In the genomic region with DNA sequence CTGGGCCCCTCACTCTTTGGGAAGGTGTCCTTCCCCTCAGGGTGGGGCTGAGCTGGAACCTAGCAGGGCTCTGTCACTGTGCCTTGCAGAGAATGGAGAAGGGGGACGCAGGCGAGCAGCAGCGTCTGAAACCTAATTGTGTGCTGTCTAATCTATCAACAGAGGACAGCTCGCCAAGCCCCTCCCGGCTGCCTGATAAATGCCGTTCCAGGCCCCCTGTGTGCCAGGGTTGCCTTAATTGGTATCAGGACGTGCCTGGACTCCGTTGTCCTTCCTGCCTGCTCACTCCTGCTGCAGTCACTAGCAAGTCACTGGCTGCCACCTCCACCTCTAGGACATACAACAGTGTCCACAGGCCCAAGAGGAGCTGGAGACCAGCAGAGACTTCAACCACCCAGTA, we compare ENCODE assay signal across 10 mouse cellular contexts.
A peak's percentile ranks its signal among the peaks of the same experiment; 100 is the strongest.
DNase-seq lines count a peak whose midpoint lies in the region; ATAC-seq lines count a peak whose summit lies in the region.
"Had no signal": no experiment of that assay in that cellular context is flagged by ENCODE, and none has a peak within 500 bp of the region (broad histone marks: within the 10 kb centered on the region; RNA-seq: fewer than 3 reads in every experiment).

No protein-coding gene starts in this region.

- no peaks in the 10 kb centered on the region for H3K27me3 ChIP-seq in lung, embryonic 16.5 days (ENCODE audit: control insufficient read depth, insufficient read depth, low read depth, low read length)
- no peaks in the 10 kb centered on the region for H3K27me3 ChIP-seq in hindbrain, embryonic 14.5 days (ENCODE audit: control insufficient read depth, insufficient read depth, low read length)
- H3K27me3 ChIP-seq in stomach, embryonic 15.5 days (replicated peaks): no peaks in the 10 kb centered on the region
- H3K27me3 ChIP-seq: liver, embryonic 13.5 days had no signal

- ATAC-seq in lung, embryonic 16.5 days (ENCODE audit: low read depth): peak; percentile 49
- peak; percentile 18; the same call in 1 of the 2 replicates for ATAC-seq in hindbrain, embryonic 14.5 days (ENCODE audit: low FRiP score)
- no peak for ATAC-seq in stomach, embryonic 15.5 days (ENCODE audit: insufficient read depth, low FRiP score, low read depth)

- H3K4me3 ChIP-seq in lung, embryonic 16.5 days (ENCODE audit: low read length): no peak overlapping the region
- no peak overlapping the region for H3K4me3 ChIP-seq in hindbrain, embryonic 14.5 days (replicated peaks; ENCODE audit: low read length)
- H3K4me3 ChIP-seq in stomach, embryonic 15.5 days (replicated peaks): no peak overlapping the region
- H3K4me3 ChIP-seq: liver, embryonic 13.5 days had no signal

- H3K36me3 ChIP-seq in lung, embryonic 16.5 days (ENCODE audit: control insufficient read depth, insufficient read depth, low read length): no peaks in the 10 kb centered on the region
- no peaks in the 10 kb centered on the region for H3K36me3 ChIP-seq in hindbrain, embryonic 14.5 days (replicated peaks; ENCODE audit: control insufficient read depth, insufficient read depth)
- H3K36me3 ChIP-seq in stomach, embryonic 15.5 days: no peaks in the 10 kb centered on the region
- H3K36me3 ChIP-seq: liver, embryonic 13.5 days had no signal

- H3K4me2 ChIP-seq in lung, embryonic 16.5 days (ENCODE audit: low read depth, low read length): no peak overlapping the region
- no peak overlapping the region for H3K4me2 ChIP-seq in hindbrain, embryonic 14.5 days (replicated peaks)
- H3K4me2 ChIP-seq in stomach, embryonic 15.5 days: no peak overlapping the region
- H3K4me2 ChIP-seq: liver, embryonic 13.5 days had no signal

- DNase-seq in lung, postnatal 25 days (ENCODE audit: low spot score): no peak
- DNase-seq in heart, adult 18-20 months: peak; percentile 68 to 80
- DNase-seq in hindbrain, embryonic 14.5 days (ENCODE audit: low spot score): no peak
- no peak for DNase-seq in ovary, adult 18-20 months (ENCODE audit: low spot score)
- no peak for DNase-seq in spleen, adult 12 weeks (ENCODE audit: low spot score)
- no peak for DNase-seq in adrenal gland, postnatal 10 days
- DNase-seq: liver, embryonic 13.5 days; right cerebral cortex, adult 18-20 months had no signal

- no peak overlapping the region for H3K27ac ChIP-seq in lung, embryonic 16.5 days (ENCODE audit: low read length)
- peak overlapping the region; percentile 92 for H3K27ac ChIP-seq in hindbrain, embryonic 14.5 days
- 0 out of 2 replicates have a peak overlapping the region, but pooled peaks have one; percentile 13 for H3K27ac ChIP-seq in stomach, embryonic 15.5 days
- H3K27ac ChIP-seq: liver, embryonic 13.5 days had no signal

- no peaks in the 10 kb centered on the region for H3K9me3 ChIP-seq in lung, embryonic 16.5 days (ENCODE audit: control insufficient read depth, low read length)
- H3K9me3 ChIP-seq in hindbrain, embryonic 14.5 days (ENCODE audit: control insufficient read depth, low read length): no peaks in the 10 kb centered on the region
- no peaks in the 10 kb centered on the region for H3K9me3 ChIP-seq in stomach, embryonic 15.5 days
- H3K9me3 ChIP-seq: liver, embryonic 13.5 days had no signal

- H3K9ac ChIP-seq in lung, embryonic 16.5 days (ENCODE audit: low read length): peak overlapping the region; percentile 11; the same call in 1 of the 2 replicates
- H3K9ac ChIP-seq in hindbrain, embryonic 14.5 days: peak overlapping the region; percentile 33
- no peak overlapping the region for H3K9ac ChIP-seq in stomach, embryonic 15.5 days
- H3K9ac ChIP-seq: liver, embryonic 13.5 days had no signal

- H3K4me1 ChIP-seq in lung, embryonic 16.5 days (replicated peaks; ENCODE audit: control insufficient read depth, insufficient read depth, low read length): peaks cover 21% of the 10 kb centered on the region
- peaks cover 24% of the 10 kb centered on the region for H3K4me1 ChIP-seq in hindbrain, embryonic 14.5 days (replicated peaks; ENCODE audit: control insufficient read depth, insufficient read depth, low read length)
- peaks cover 25% of the 10 kb centered on the region for H3K4me1 ChIP-seq in stomach, embryonic 15.5 days

- 15% methylated on average over 8 of the region's 8 CpGs for WGBS in lung, embryonic 16.5 days
- 5% methylated on average over 8 of the region's 8 CpGs for WGBS in hindbrain, embryonic 14.5 days
- 18% methylated on average over 8 of the region's 8 CpGs for WGBS in stomach, embryonic 15.5 days

Comparison
In these comparisons a context has a peak if more than half of its experiments do, and no peak if none do; other contexts are left out.
1. DNase-seq: peak in heart, adult 18-20 months (2 of 2); none in lung, postnatal 25 days (single experiment), hindbrain, embryonic 14.5 days (single experiment), ovary, adult 18-20 months (single experiment), spleen, adult 12 weeks (single experiment) and adrenal gland, postnatal 10 days (single experiment).